Mouse (Mus musculus): ENCODE measurements around the gene Tmed5.
A peak's percentile ranks its signal among the peaks of the same experiment; 100 is the strongest.
"Not testable (repeated sequence)": the region's sequence is repeated elsewhere in the genome, so short reads cannot be mapped to it uniquely, and the experiment has no call there.

Tmed5 gene

GRCm38 (mm10) chr5:108132441-108133243 lies at the start of gene Tmed5, which contains the start of gene Ccdc18:
TSS of gene Tmed5 (minus strand) at chr5:108132620.
TSS of gene Ccdc18 (plus strand) at chr5:108132875.
- peak; percentile 97 for DNase-seq (ENCODE audit: extremely low spot score, low spot score)

DNA sequence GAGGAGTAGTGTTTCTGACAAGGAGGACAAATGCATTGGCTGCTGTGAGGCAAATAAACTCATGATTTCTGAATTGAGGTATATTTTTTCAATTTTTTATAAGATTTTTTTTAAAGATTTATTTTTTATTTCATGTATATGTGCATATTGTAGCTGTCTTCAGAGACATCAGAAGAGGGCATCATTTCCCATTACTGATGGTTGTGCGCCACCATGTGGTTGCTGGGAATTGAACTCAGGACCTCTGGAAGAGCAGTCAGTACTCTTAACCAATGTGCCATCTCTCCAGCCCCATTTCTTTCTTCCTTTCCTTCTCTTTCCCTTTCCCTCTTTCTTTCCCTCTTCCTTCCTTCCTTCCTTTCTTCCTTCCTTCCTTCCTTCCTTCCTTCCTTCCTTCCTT lies 31.3 kb upstream of the Tmed5 start:
- DNase-seq (ENCODE audit: extremely low spot score, low spot score) = peak; percentile 21

DNA sequence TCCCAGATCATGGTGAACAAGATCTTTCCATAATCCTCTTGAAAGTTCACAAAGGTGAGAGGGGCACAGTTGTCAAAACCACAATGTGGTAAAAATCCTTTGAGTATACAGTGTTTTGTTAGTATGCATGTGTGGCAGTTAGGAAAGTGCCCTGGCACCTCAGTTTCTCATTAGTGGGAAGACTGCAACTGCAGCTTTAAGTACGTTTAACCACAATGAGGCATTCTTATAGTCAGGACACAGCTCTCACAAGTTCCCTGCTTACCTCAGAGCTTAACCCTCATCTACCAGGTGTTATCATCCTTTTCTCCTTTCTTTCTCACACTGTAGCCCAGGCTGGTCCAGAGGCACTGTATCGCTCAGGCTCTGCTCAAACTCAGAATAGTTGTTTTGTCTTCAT lies 28.4 kb upstream of the Tmed5 start:
- no peak for DNase-seq (ENCODE audit: extremely low spot score, low spot score)

- DNase-seq (ENCODE audit: extremely low spot score, low spot score) = no peak
Measured at GRCm38 (mm10) chr5:108152592-108152991, 20.2 kb upstream of the Tmed5 start.

- DNase-seq (ENCODE audit: extremely low spot score, low spot score) = no peak
Measured at GRCm38 (mm10) chr5:108131849-108132440, 475 bp downstream of the Tmed5 start.

DNA sequence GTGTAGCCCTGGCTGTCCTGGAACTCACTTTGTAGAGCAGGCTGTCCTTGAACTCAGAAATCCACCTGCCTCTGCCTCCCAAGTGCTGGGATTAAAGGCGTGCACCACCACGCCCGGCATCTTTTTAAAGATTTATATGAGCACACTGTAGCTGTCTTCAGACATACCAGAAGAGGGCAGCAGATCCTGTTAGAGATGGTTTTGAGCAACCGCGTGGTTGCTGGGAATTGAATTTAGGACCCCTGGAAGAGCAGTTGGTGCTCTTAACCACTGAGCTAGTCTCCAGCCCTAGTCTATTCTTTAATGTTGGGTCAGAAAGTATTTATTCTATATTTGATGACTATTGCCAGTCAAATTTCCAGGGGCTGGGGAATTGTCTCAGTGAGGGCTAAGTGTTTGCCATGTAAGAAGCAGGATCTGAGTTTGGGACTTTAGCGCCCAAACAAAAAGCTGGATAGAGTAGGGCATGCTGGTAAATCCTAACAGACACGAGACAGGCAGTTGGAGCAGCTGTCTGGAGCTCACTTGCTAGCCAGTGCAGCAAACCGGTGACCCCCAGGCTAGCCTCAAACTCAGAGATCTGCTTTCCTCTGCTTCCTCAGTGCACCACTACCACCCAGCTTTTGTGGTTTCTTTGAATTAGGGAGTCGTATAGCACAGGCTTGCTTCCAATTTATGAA lies 12.1 kb downstream of the Tmed5 start:
- DNase-seq (ENCODE audit: extremely low spot score, low spot score) = no peak

- DNase-seq (ENCODE audit: extremely low spot score, low spot score) = no peak
Measured at GRCm38 (mm10) chr5:108117693-108118092, 14.7 kb downstream of the Tmed5 start.

DNA sequence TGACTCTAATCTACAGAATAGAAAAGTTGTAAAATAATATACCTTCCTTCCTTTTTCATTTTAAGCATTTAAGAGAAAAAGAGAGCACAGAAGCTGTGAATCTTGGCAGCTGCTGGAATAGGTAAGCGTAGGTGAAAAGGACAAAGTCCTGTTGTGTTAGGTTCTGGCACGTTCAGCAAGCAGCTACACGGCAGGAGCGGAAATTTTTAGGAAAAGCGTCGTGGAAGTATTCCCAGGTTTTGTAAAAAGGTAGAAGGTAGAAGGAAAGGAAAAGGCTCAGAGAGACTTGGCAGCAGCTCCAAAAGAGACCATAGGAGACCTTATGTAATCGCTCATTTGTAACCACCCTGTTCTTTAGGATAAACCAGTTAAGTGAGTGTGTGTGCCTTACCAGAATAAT lies 23.1 kb downstream of the Tmed5 start:
- DNase-seq (ENCODE audit: extremely low spot score, low spot score) = no peak

GRCm38 (mm10) chr5:108104306-108104705 lies 28.1 kb downstream of the Tmed5 start:
- no peak for DNase-seq (ENCODE audit: extremely low spot score, low spot score)

- DNase-seq (ENCODE audit: extremely low spot score, low spot score) = no peak
Measured at GRCm38 (mm10) chr5:108100196-108100595, 32.2 kb downstream of the Tmed5 start.

DNA sequence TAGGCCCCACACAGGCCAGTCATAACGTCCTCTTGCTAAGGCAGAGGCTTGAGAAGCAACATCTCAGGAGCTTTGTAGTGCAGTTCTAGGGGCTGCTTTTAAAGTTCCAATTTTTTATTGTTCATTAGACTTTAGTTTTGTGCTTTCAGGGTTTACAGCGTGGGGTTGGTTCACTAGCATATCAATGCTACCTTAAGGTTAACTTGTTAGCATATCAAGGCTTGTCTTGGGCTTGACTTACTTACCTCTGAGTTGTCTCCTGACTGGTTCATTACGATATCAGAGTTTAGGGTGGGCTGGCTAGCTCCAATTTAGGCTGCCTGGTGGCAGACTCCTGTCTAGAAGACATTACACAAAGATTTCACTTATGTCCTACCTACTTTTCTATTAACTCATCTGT lies 34.7 kb downstream of the Tmed5 start:
- no peak for DNase-seq (ENCODE audit: extremely low spot score, low spot score)

- not testable (repeated sequence) for DNase-seq (ENCODE audit: extremely low spot score, low spot score)
Measured at GRCm38 (mm10) chr5:108092731-108093130, 39.7 kb downstream of the Tmed5 start.

DNA sequence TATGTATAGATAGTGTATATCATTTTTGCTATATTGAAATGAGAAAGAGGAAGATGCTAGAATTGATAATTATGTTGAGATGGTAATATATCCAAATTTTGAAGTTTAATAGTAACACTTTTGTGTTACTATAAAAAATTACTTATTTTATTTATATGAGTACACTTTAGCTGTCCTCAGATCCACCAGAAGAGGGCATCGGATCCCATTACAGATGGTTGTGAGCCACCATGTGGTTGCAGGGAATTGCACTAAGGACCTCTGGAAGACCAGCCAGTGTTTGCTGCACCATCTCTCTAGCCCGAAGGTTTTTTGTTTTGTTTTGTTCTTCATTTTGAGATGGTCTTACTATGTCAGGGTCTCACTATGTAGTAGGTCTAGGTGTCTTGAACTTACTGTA lies 47.0 kb downstream of the Tmed5 start:
- no peak for DNase-seq (ENCODE audit: extremely low spot score, low spot score)

GRCm38 (mm10) chr5:108082380-108082779 lies 50.0 kb downstream of the Tmed5 start:
- DNase-seq (ENCODE audit: extremely low spot score, low spot score) = no peak

GRCm38 (mm10) chr5:108079603-108080002 lies 52.8 kb downstream of the Tmed5 start:
- DNase-seq (ENCODE audit: extremely low spot score, low spot score) = no peak

- DNase-seq (ENCODE audit: extremely low spot score, low spot score) = no peak
Measured at GRCm38 (mm10) chr5:108076833-108077540, 55.4 kb downstream of the Tmed5 start.

- no peak for DNase-seq (ENCODE audit: extremely low spot score, low spot score)
Measured at GRCm38 (mm10) chr5:108076241-108076640, 56.2 kb downstream of the Tmed5 start.

DNA sequence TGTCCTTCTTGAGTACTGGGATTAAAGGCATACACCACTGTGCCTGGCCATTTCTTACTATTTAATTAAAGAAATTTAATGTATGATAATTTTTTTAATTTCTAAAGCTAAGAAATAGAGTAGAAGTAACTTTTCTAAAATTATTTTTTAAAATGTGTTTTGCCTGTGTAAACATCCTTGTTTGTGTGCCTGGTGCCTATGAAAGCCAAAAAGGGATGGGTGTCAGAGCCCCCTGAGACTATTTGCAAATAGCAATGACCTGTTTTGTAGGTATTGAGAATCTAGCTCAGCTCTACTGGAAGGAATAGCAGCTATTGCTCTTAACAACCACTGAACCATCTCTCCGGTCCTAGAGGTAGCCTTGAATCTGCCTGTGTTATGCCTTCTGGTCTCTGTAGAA lies 60.1 kb downstream of the Tmed5 start:
- no peak for DNase-seq (ENCODE audit: extremely low spot score, low spot score)

- peak; percentile 97 for DNase-seq (ENCODE audit: extremely low spot score, low spot score)
Measured at GRCm38 (mm10) chr5:108065465-108066411, 66.7 kb downstream of the Tmed5 start, which contains the start of gene Mtf2. TSS of gene Mtf2 (plus strand) at chr5:108065674.

GRCm38 (mm10) chr5:108060413-108060812 lies 72.0 kb downstream of the Tmed5 start:
- no peak for DNase-seq (ENCODE audit: extremely low spot score, low spot score)

All from neural tube, embryonic 10.5 days (tissue).